Mouse (Mus musculus): ENCODE measurements around the gene Homer2. TPM values are rescaled to one million over a fixed set of nuclear protein-coding genes. Genes with fewer than 3 reads are reported as not detected.

Gene Homer2
- polyA plus RNA-seq, 1 experiment from 2014 or later: 30.5 TPM

GRCm38 (mm10) chr7:81566332-81566731, 141.0 kb downstream of the Homer2 start:
- WGBS: 82% methylated on average over 4 of the region's 4 CpGs
- H3K27me3 ChIP-seq: peaks cover 5% of the 10 kb centered on the region; the same call in 1 of the 2 replicates
- H3K27ac ChIP-seq: no peak overlapping the region
- no peaks in the 10 kb centered on the region for H3K4me1 ChIP-seq
- no peak overlapping the region for H3K4me2 ChIP-seq (replicated peaks)
- ATAC-seq (ENCODE audit: insufficient number of reproducible peaks, insufficient read depth, low FRiP score, low TSS enrichment): no peak
- H3K36me3 ChIP-seq: no peaks in the 10 kb centered on the region
- no peak overlapping the region for H3K9ac ChIP-seq
- H3K9me3 ChIP-seq: no peaks in the 10 kb centered on the region
- no peak overlapping the region for H3K4me3 ChIP-seq

GRCm38 (mm10) chr7:81565381-81566055, 141.8 kb downstream of the Homer2 start:
- no peak for ATAC-seq (ENCODE audit: insufficient number of reproducible peaks, insufficient read depth, low FRiP score, low TSS enrichment)
- 60% methylated on average over 7 of the region's 7 CpGs for WGBS
- Histone ChIP-seq H3K36me3 (no peaks in the 10 kb centered on the region), H3K4me2 (replicated peaks) (no peak overlapping the region), H3K9ac (no peak overlapping the region), H3K9me3 (no peaks in the 10 kb centered on the region), H3K4me1 (no peaks in the 10 kb centered on the region), H3K27ac (0 out of 2 replicates have a peak overlapping the region, but pooled peaks have one; percentile 4), H3K4me3 (no peak overlapping the region), H3K27me3 (peaks cover 5% of the 10 kb centered on the region; the same call in 1 of the 2 replicates)

GRCm38 (mm10) chr7:81564766-81565165, 142.6 kb downstream of the Homer2 start:
- Histone ChIP-seq H3K27me3 (peaks cover 5% of the 10 kb centered on the region; the same call in 1 of the 2 replicates), H3K9ac (no peak overlapping the region), H3K9me3 (no peaks in the 10 kb centered on the region), H3K4me3 (no peak overlapping the region), H3K27ac (no peak overlapping the region), H3K4me1 (no peaks in the 10 kb centered on the region), H3K36me3 (no peaks in the 10 kb centered on the region), H3K4me2 (replicated peaks) (no peak overlapping the region)
- 78% methylated on average over 7 of the region's 7 CpGs for WGBS
- no peak for ATAC-seq (ENCODE audit: insufficient number of reproducible peaks, insufficient read depth, low FRiP score, low TSS enrichment)

GRCm38 (mm10) chr7:81563506-81564015, 143.8 kb downstream of the Homer2 start:
- 80% methylated on average over 4 of the region's 4 CpGs for WGBS
- peaks cover 5% of the 10 kb centered on the region; the same call in 1 of the 2 replicates for H3K27me3 ChIP-seq
- H3K36me3 ChIP-seq: no peaks in the 10 kb centered on the region
- H3K9me3 ChIP-seq: no peaks in the 10 kb centered on the region
- no peaks in the 10 kb centered on the region for H3K4me1 ChIP-seq
- no peak overlapping the region for H3K27ac ChIP-seq
- no peak for ATAC-seq (ENCODE audit: insufficient number of reproducible peaks, insufficient read depth, low FRiP score, low TSS enrichment)
- no peak overlapping the region for H3K4me2 ChIP-seq (replicated peaks)
- H3K9ac ChIP-seq: no peak overlapping the region
- no peak overlapping the region for H3K4me3 ChIP-seq

- Histone ChIP-seq H3K4me3 (no peak overlapping the region), H3K27me3 (peaks cover 5% of the 10 kb centered on the region; the same call in 1 of the 2 replicates), H3K27ac (no peak overlapping the region), H3K4me1 (no peaks in the 10 kb centered on the region), H3K4me2 (replicated peaks) (no peak overlapping the region), H3K9ac (no peak overlapping the region), H3K9me3 (no peaks in the 10 kb centered on the region), H3K36me3 (no peaks in the 10 kb centered on the region)
- WGBS: 73% methylated on average over 5 of the region's 5 CpGs
- ATAC-seq (ENCODE audit: insufficient number of reproducible peaks, insufficient read depth, low FRiP score, low TSS enrichment): no peak
These were observed 146.1 kb downstream of the Homer2 start for GRCm38 (mm10) chr7:81561211-81561610.

- WGBS: 57% methylated on average over 8 of the region's 8 CpGs
- Histone ChIP-seq H3K27ac (no peak overlapping the region), H3K27me3 (peaks cover 5% of the 10 kb centered on the region; the same call in 1 of the 2 replicates), H3K9me3 (no peaks in the 10 kb centered on the region), H3K36me3 (no peaks in the 10 kb centered on the region), H3K4me2 (replicated peaks) (no peak overlapping the region), H3K4me3 (no peak overlapping the region), H3K9ac (no peak overlapping the region), H3K4me1 (no peaks in the 10 kb centered on the region)
- no peak for ATAC-seq (ENCODE audit: insufficient number of reproducible peaks, insufficient read depth, low FRiP score, low TSS enrichment)
These were observed 147.0 kb downstream of the Homer2 start for GRCm38 (mm10) chr7:81560101-81561049.

GRCm38 (mm10) chr7:81559231-81559980, 147.9 kb downstream of the Homer2 start:
- ATAC-seq (ENCODE audit: insufficient number of reproducible peaks, insufficient read depth, low FRiP score, low TSS enrichment): no peak
- H3K9ac ChIP-seq: no peak overlapping the region
- 83% methylated on average over 14 of the region's 14 CpGs for WGBS
- no peaks in the 10 kb centered on the region for H3K4me1 ChIP-seq
- no peaks in the 10 kb centered on the region for H3K36me3 ChIP-seq
- H3K4me2 ChIP-seq (replicated peaks): no peak overlapping the region
- no peak overlapping the region for H3K4me3 ChIP-seq
- no peaks in the 10 kb centered on the region for H3K9me3 ChIP-seq
- H3K27me3 ChIP-seq: peaks cover 5% of the 10 kb centered on the region; the same call in 1 of the 2 replicates
- no peak overlapping the region for H3K27ac ChIP-seq

GRCm38 (mm10) chr7:81557985-81558360, 149.4 kb downstream of the Homer2 start:
- H3K4me3 ChIP-seq: no peak overlapping the region
- H3K27ac ChIP-seq: no peak overlapping the region
- H3K36me3 ChIP-seq: no peaks in the 10 kb centered on the region
- no peak overlapping the region for H3K4me2 ChIP-seq (replicated peaks)
- no peaks in the 10 kb centered on the region for H3K4me1 ChIP-seq
- 50% methylated on average over 4 of the region's 4 CpGs for WGBS
- H3K9ac ChIP-seq: no peak overlapping the region
- ATAC-seq (ENCODE audit: insufficient number of reproducible peaks, insufficient read depth, low FRiP score, low TSS enrichment): no peak
- no peaks in the 10 kb centered on the region for H3K9me3 ChIP-seq
- H3K27me3 ChIP-seq: no peaks in the 10 kb centered on the region

GRCm38 (mm10) chr7:81557252-81557984, 149.9 kb downstream of the Homer2 start:
- no peak for ATAC-seq (ENCODE audit: insufficient number of reproducible peaks, insufficient read depth, low FRiP score, low TSS enrichment)

GRCm38 (mm10) chr7:81556839-81557238, 150.5 kb downstream of the Homer2 start:
- Histone ChIP-seq H3K9me3 (no peaks in the 10 kb centered on the region), H3K36me3 (no peaks in the 10 kb centered on the region), H3K27ac (no peak overlapping the region), H3K4me2 (replicated peaks) (no peak overlapping the region), H3K4me1 (no peaks in the 10 kb centered on the region), H3K4me3 (no peak overlapping the region), H3K9ac (no peak overlapping the region), H3K27me3 (no peaks in the 10 kb centered on the region)
- ATAC-seq (ENCODE audit: insufficient number of reproducible peaks, insufficient read depth, low FRiP score, low TSS enrichment): no peak
- 88% methylated on average over 4 of the region's 4 CpGs for WGBS

More at GRCm38 (mm10) chr7:81557252-81557984, 149.9 kb downstream of the Homer2 start:
- Histone ChIP-seq H3K27me3 (no peaks in the 10 kb centered on the region), H3K4me2 (replicated peaks) (no peak overlapping the region), H3K27ac (no peak overlapping the region), H3K36me3 (no peaks in the 10 kb centered on the region), H3K9ac (no peak overlapping the region), H3K4me1 (no peaks in the 10 kb centered on the region), H3K4me3 (no peak overlapping the region), H3K9me3 (no peaks in the 10 kb centered on the region)
- WGBS: 71% methylated on average over 7 of the region's 7 CpGs

GRCm38 (mm10) chr7:81554369-81554768, 153.0 kb downstream of the Homer2 start:
- H3K4me3 ChIP-seq: no peak overlapping the region
- no peak overlapping the region for H3K9ac ChIP-seq
- 81% methylated on average over 2 of the region's 2 CpGs for WGBS
- no peaks in the 10 kb centered on the region for H3K36me3 ChIP-seq
- no peaks in the 10 kb centered on the region for H3K9me3 ChIP-seq
- H3K27me3 ChIP-seq: no peaks in the 10 kb centered on the region
- ATAC-seq (ENCODE audit: insufficient number of reproducible peaks, insufficient read depth, low FRiP score, low TSS enrichment): no peak
- no peak overlapping the region for H3K27ac ChIP-seq
- no peaks in the 10 kb centered on the region for H3K4me1 ChIP-seq
- no peak overlapping the region for H3K4me2 ChIP-seq (replicated peaks)

All from embryonic facial prominence, embryonic 12.5 days (tissue).